Mouse (Mus musculus) cerebellum, adult 18-20 months (tissue): ENCODE data around the gene Dhrs1.

Experiments
- DNase-seq, 2 experiments: peaks; one replicate each; pipeline ENCODE4 v3.0.0; 2021

Dhrs1 gene

DNA sequence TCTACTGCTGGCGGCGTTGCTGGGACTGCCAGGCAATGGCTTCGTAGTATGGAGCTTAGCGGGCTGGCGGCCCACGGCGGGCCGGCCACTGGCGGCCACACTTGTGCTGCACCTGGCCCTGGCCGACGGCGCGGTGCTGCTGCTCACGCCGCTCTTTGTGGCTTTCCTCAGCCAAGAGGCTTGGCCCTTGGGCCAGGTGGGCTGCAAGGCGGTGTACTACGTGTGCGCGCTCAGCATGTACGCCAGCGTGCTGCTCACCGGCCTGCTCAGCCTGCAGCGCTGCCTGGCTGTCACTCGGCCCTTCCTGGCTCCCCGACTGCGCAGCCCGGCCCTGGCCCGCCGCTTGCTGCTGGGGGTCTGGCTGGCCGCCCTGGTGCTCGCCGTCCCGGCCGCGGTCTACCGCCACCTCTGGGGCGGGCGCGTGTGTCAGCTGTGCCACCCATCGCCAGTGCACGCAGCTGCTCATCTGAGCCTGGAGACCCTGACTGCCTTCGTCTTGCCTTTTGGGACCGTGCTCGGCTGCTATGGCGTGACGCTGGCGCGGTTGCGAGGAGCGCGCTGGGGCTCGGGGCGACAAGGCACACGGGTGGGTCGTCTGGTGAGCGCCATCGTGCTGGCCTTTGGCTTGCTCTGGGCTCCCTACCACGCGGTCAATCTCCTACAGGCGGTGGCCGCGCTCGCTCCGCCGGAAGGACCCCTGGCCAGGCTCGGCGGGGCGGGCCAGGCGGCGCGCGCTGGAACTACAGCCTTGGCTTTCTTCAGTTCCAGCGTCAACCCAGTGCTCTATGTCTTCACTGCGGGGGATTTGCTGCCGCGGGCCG is 16.7 kb upstream of the Dhrs1 start:
- DNase-seq = peak; percentile 39 to 58

DNA sequence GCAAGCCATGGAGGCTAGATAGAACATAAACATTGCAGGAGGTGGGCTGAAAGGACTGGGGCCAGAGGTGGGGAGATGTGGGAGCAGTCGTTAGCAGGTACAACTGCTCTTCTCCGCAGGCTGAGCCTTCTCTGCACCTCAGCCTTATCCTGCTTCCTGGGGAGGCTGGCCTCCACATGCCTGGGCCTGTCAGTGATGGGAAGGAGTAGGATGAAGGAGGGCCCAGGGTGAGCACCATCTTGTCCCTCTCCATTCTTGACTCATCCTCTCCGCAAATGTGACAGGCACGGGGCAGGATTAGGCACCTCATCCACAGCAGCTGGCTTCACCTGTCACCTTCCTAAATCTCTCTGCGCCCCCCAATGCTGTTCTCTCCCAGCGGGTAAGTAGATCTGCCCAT is 15.7 kb upstream of the Dhrs1 start, which contains the start of gene Ltb4r2:
Ltb4r2 (plus strand) TSS at position 266 of the 400 bp plus-strand sequence.
- DNase-seq = no peak

DNA sequence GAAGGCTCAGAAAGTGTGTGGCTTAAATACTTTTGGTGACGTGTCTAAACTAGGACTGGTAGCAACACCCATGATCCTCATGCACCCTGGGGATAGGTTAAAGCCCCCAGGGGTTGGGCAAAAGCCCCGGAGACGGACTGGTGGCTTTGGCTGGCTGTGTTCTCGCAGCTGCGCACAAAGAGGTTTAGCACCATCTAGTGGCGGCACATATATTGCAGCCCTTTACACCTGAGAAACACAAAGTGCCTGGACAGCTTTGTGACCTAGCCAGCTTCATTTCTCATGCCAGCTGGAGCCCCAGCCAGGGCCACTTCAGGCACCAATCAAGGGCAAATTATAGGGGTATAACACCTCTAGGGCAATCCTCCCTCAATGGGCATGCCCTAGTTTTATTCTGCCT is 14.7 kb upstream of the Dhrs1 start:
- peak; percentile 88 to 89 for DNase-seq

DNA sequence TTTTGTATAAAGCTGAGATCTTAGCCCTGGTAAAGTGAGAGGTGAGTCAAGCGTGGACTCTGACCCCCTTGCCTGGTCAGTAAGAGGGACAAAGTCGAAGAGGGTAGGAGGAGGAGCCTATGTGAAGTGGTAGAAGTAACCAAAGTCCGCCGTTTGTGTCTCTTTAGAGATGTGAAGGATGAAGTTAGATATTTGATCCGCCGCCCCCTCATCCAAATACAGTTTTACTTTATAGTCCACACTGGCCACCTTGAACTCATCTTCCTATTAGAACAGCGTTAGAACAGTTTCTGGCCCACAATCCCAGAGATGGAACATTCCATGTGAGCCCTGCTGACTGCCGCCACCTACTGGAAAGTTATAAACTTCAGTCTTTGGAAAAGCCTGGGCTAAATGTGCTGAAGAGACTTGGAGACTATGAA is 12.9 kb upstream of the Dhrs1 start, which contains the start of gene Cideb:
Cideb (minus strand) TSS at position 96 of the 422 bp plus-strand sequence.
- peak; percentile 42 to 49 for DNase-seq

DNA sequence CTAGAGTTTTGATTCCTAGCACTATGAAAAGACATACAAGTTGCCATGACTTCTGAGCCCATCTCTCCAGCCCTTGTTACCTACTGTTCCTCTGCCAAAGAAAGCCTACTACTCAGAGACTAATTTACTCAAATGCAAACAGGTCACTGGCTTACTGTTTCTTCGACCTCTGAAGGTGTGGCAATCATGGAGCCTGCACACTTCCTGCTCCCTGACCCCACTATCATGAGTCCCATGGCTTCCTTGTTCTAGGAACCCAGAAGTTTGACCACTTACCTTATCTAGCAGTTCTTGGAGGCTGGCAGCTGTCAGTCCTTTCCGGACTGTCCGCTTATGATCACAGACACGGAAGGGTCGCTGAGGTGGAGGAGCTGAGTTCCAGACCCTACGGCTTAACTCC is 12.1 kb upstream of the Dhrs1 start:
- no peak for DNase-seq

DNA sequence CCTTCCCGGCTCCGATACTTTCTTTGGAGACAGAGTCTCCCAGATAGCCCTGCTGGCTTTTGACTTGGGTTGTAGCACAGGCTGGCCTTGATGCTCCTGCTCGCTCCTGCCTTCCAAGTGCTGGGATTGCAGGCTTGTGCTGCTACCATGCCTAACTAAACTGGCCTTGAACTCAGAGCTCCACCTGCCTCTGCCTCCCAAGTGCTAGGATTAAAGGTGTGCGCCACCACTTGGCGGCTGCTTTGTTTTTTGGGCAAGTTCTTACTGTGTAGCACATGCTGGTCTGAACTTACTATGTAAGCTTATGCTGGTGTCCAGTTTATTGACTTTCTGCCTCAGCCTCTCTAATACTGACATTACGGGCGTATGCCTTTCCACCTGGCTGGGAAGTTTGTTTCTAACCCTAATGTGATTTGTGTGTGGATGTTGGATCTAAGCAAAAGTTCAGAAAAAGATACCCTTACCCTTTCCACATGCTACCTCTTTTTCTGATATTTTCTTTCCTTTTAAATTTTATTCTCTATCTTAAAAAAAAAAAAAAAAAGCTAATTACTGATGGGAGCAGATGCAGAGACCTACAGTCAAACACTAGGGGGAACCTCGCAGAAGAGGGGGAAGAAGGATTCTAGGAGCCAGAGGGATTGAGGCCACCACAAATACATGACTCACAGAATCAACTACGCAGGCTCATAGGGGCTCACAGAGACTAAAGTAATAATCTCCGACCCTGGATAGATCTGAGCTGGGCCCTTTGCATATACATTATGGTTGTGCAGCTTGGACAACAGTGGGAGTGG is 1.8 kb upstream of the Dhrs1 start:
- no peak for DNase-seq

DNA sequence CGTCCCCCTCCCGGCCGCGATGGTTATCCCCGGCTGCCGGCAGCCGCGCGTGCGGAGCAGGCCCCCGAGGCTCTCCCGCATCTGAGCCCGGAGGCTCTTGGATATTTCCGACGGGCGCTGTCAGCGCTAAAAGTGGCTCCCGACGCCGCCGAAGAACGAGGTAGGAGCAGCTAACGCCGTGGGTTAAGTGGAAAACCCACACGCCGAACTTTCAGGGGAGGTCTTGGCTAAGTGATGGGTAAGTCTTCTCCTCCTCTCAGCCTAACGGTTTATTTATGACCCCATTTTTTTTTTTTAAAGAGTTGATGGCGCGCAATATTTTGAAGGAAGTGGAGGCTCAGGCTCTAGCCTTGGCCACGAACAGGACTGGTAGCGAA is 359 bp upstream of the Dhrs1 start:
- no peak for DNase-seq

DNA sequence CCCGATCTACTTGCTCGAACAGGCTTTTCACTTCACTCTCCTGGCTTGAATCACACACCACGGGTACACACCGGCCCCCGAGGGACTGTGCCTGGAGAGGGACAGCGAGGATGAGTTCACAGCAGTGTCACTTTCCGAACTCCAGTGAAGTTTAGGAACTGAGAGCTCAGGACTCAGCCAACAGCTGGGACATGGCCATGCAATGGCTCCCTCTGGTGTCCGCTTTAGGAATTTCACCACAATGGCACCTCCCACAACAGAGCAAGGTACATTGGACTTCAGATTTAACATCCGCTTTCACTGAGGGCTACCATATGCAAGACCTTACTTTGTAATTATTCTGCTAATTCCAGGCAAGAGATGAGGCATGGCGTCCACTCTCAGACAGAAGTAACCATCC is 1.8 kb downstream of the Dhrs1 start:
- peak; percentile 82 to 89 for DNase-seq

DNA sequence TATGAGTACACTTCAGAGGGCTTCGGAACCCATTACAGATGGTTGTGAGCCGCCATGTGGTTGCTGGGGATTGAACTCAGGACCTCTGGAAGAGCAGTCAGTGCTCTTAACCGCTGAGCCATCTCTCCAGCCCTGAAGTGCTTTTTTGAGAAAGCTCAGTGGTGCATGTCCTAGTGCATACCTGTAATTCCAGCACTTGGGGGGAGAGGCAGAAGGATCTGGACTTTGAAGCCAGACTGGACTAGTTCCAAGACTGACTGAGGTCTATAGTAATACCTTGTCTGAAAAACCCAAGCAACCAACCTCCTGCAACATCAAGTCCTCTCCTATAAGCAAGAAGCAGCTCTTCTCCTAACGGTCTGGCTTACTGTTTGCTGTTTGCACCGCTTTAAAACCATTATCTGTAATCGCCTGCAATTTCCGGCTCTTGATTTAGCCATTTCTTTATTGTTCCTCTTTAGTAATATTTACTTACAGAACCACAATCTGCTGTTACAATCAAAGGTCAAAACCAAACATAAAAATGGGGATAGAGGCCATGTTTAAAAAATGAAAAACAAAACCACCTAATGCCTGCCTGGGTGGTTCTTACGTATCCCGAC is 8.3 kb downstream of the Dhrs1 start:
- DNase-seq = no peak

DNA sequence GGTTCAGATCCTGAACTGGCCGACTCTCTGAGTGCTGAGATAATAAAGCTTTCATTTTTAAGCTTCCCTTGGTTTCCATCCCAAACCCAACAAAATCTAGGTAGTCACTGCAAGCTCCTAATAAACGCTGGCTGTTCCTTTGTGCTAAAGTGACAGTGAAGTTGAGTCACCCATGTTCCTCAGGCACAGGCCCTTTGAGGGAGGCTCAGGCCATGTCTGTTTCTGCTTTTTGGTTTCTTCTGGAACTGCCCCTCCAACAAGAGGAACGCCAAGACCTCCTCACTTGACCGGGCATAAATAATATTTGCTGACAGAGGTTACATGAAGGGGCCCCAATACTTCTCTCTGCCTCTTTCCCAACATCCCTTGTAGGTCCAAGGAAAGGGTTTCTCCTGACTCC is 9.7 kb downstream of the Dhrs1 start:
- no peak for DNase-seq

DNA sequence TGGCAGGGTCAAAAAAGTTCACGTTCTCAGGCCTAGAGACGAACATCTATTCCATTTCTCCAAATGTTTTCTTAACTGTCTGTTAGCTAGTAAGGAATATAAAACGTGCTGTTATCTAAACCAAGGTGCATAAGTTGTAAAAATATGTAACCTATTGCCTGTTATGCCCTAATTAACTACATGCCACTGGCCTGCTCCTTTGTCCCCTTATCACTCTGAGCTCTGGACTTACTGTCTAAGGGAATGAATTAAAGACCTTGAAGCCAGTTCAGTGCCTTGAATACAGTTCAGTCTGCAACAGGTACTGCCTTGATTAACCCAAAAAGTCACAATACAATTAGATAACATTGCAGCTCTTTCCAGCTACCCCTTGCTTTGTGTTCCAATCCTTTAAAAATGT is 10.2 kb downstream of the Dhrs1 start:
- no peak for DNase-seq

DNA sequence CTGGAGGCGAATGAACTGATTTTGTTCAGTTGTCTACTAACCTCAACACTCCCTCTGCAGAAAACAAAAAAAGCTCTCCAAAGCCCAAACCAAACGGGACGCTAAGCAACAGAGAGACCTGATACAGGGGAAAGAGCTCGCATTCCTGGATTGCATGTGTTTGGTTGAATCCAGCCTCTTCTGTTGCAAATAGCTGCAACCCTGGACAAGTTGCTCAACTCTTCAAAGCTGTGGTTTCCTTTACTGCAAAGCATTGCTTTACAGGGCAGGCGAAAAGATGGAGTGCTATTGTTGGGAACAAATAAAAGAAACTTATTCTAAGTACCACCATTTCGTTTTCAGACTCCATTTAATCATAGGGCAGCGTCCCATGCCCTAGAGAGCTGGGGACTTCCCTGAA is 10.6 kb downstream of the Dhrs1 start:
- no peak for DNase-seq

DNA sequence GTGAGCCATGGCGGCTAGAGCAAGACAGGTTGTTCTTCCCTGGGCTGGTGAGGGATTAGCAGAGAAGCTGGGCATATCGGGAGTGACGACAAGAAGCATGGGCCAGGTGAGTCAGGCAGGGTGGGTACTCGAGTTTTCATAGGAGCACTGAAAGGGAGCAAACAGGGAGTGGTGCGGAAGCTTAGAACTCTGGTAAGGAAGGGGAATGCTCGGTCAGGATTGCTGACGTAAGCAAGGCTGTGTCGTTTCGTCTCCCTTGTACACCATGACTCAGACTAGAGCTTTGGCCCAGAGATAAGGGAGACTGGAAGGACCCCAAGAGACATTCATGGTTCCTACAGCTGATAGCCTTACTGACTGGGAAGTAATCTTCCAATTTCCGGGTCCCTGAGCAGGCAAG is 11.6 kb downstream of the Dhrs1 start:
- DNase-seq = no peak

DNA sequence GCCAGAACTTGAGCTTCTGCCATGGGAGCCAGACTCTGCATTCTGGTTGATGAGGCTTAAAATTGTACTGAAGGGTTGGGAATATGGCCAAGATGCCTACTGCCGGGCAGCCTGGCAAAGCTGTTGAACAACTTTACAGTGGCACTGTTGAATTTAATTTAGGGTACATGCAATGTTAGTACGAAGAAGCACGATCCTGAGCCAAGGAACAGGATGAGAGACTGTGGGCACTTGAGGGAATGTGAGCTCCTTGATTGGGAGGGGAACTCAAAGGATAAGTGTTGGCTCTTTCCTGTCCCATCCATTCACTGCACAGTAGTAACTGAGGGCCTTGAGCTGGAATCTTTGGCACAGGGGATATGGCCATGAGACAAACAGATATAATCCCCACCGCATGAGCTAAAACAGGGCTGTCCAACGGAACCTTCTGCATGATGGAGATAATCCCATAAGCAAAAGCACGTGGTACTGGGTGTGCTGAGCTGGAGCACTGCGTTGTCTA is 14.9 kb downstream of the Dhrs1 start:
- DNase-seq = no peak

DNA sequence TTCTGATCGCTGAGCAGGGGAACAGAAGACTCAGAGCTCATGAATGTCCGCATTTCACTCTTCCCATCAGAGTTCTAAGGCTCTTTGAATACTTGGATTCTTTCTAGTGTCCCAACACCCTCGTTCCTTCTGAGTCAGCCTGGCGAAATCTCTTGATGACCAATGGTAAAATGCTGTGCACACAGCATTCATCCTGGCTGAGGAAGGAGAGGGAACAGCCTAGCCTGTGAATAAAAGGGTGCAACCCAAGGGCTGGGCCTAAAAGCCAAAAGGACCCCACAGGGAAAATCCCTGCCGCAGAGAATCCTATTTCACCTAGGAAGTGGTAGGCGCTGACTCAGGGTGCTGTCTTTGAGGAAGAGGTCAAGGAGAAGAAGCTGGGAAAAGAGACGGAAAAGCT is 15.4 kb downstream of the Dhrs1 start:
- DNase-seq = no peak

DNA sequence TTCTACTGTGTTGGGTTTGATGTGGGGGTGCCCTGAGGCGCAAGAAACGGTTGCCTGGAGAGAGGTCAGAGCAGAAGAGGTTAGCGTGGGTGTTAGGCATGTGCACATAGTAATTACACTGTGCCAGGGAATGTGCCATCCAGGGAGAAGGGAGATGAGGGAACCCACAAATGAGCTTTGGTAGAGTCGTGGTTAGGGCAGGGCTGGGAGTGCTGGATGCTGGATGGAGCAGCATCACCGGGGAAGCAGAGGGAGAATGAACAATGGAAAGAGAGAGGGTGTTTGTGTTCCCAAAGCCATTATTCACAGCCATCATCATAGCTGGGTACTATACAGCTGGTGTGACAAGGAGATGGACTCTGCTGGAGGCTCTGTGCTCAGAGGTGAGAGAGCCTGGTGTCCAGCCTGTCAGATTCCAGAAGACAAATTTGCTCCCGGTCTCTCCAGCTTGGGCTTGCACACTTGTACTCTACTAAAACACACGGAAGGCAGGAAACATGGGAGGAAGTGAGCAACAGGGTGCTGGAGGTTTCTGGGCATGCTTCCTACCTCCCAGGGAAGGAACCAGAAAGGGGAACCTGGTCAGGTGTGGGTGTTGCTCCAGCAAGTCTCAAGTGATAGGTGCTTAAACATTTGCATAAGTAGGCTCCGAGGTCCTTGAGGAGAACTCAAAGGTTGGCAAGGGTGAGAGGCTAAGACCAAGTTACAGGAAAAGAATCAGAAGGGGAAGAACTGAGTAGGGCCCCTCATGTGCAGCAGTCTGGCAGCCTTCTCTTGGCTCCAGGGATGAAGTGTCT is 17.4 kb downstream of the Dhrs1 start:
- no peak for DNase-seq

DNA sequence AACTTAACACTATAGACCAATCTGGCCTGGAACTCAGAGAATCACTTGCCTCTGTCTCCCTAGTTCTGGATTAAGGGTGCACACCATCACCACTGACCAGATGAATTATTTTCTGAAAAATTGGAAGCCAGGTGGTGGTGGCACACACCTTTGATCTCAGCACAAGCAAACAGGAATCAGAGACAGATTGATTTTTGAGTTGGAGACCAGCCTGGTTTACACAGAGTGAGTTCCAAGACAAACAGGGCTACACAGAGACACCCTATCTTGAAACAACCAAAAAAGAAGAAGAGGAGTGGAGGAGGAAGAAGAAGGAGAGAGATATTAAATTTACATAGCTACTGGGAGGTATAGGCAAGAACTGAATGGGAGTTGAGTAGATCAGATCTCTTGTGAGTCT is 19.2 kb downstream of the Dhrs1 start:
- DNase-seq = no peak

DNA sequence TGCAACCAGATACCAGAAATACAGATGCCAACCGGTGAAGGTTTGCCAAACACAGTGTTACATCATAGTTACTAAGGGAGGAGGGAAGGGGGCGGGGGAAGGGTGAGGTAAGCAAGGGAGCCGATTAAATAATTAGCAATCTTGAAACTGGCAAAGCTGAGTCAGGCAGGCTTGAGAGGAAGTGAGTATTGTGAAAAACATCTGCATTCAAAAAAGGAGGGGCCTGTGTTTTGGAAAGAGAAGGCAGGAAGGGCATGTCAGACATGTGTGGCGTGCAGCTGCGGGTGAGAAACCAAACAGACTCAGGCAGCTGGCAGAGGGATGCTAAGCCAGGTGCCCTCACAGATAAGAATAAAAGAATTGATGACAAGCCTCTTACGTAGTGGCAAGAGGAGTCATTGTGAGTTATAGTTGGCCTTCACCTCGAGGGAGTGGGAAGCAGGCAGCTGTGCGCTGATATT is 21.0 kb downstream of the Dhrs1 start:
- no peak for DNase-seq

DNA sequence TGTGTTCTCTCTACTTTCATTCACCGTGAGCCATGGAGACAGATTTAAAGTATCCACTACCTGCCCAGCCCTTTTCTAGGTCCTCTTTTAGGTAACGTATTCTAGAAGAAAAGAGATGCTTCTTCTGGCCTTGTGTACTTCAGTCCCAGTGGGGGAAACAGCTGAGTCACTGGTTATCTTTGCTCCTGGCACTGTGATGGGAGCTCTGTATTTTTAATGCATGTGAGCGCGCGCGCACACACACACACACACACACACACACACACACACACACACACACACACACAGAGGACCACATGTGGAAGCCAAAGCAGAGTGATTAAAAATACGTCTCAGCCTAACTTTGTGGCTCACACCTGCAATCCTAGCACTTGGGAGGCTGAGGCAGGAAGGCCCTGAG is 22.1 kb downstream of the Dhrs1 start:
- DNase-seq = no peak

DNA sequence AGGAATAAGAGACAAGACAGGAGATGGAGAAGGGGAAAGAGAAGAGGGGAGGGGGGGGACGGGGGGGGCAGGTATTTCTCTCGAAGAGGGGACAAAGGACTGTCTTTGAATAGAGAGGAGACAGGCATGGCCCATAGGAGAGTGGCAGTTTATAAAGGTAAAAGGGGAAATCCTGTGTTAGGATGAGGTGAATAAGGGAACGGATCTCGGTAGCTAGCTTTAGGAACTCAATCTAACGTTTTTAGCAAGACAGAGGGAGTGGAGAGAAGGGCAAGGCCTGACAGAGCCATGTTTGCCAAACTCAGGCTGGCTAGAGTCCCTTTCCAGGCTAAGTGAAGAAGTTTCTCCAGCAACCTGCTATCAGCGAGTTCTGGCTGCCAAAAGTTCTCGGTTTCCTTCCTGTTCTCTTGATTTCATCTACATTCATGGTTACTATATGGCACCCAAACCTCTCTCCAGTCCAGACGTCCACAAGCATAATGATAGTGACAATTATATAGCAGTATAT is 23.0 kb downstream of the Dhrs1 start:
- peak in 1 of 2 experiments; percentile 14 for DNase-seq

DNA sequence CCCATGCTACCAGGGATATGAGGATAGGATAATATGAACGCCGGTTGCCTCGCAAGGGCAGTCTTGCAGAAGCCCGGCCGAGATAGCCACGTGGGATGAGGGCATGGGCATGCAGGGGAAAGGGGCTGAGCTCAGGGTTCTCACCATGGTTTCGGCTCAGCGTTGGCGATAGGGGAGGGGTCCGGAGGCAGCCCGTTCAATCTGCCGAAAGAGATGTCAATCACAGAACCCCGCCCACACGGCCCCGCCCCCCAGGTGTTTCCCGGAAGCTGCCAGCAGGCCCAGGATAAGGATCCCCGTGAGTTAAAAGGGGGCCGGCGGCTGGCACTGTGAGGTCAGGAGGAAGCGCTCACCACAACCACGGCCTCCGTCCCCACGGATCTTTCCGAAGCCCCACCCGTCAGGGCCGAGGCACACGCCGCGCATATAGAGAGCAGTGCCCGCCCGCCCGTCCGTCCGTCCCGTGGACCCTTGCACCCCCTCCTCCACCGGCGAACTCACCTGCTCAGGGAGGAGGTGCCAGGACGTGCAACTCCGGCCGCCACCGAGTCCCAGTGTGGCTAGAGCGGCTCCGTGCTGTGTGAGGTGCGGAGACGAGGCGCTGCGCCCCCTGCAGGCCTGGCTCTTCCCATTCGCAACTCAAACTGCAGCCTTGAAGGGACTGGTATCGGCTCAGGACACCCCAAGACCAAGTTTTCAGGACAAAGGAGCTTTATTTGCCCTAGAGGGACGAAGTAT is 23.6 kb downstream of the Dhrs1 start, which contains the start of gene Rabggta:
Rabggta (minus strand) TSS at position 564 of the 738 bp plus-strand sequence.
- peak; percentile 94 to 97 for DNase-seq
